Comparison of ENCODE assay signal across 15 mouse cellular contexts in the genomic region with DNA sequence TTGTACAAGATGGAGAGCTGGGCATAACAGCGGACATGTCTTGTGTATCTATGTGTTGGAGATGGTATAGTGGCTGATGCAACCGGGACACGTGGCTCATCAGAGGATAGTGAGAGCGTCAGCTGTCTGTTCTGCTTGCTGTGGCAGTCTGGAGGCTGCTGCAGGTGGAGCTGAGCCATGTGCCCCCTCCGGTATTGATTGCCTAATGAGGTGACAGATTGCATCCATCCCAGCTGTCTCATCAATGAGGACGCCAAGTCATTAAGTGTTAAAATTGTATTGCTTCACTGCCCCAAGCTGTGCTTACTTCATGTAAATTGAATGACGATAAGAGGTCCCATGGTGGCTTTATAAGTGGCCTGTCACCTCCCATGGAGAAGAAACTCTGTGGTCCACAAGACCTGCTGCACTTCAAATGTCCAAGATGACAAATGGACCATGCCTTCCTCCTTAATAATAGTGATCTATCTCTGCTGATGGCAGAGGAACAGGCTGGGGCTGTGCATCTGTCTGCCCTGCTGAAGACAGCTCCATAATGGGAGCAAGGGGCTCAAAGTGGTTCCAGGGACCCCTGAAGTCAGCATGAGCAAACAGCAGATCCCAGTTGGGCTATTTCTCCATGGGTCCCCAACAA. TPM values are rescaled to one million over a fixed set of nuclear protein-coding genes. Genes with fewer than 3 reads are reported as not detected.
DNase-seq lines count a peak whose midpoint lies in the region; ATAC-seq and TF ChIP-seq lines count a peak whose summit lies in the region.
"Had no signal": no experiment of that assay in that cellular context is flagged by ENCODE, and none has a peak within 500 bp of the region (broad histone marks: within the 10 kb centered on the region; RNA-seq: fewer than 3 reads in every experiment).

No protein-coding gene starts in this region.

- no peaks in the 10 kb centered on the region for H3K36me3 ChIP-seq in lung, postnatal 0 days (ENCODE audit: insufficient read depth, low read length)
- H3K36me3 ChIP-seq in neural tube, embryonic 14.5 days (ENCODE audit: control insufficient read depth, insufficient read depth, low read length), result no peaks in the 10 kb centered on the region
- H3K36me3 ChIP-seq: embryonic facial prominence, embryonic 12.5 days; kidney, embryonic 15.5 days; liver, embryonic 13.5 days had no signal

- peak; percentile 28; the same call in 1 of the 2 replicates for ATAC-seq in lung, postnatal 0 days
- ATAC-seq in neural tube, embryonic 14.5 days (ENCODE audit: low read depth), result peak; percentile 88
- no peak for ATAC-seq in erythroblast, adult 5-6 weeks (replicated peaks; ENCODE audit: low FRiP score, poor library complexity, severe bottlenecking)

- H3K9me3 ChIP-seq in lung, postnatal 0 days (ENCODE audit: low read length), result no peaks in the 10 kb centered on the region
- H3K9me3 ChIP-seq in neural tube, embryonic 14.5 days (ENCODE audit: control insufficient read depth, low read length), result no peaks in the 10 kb centered on the region
- H3K9me3 ChIP-seq: embryonic facial prominence, embryonic 12.5 days; kidney, embryonic 15.5 days; liver, embryonic 13.5 days had no signal

- no peaks in the 10 kb centered on the region for H3K27me3 ChIP-seq in lung, postnatal 0 days (replicated peaks; ENCODE audit: insufficient read depth, low read length)
- H3K27me3 ChIP-seq in neural tube, embryonic 14.5 days (ENCODE audit: control insufficient read depth, insufficient read depth, low read length), result no peaks in the 10 kb centered on the region
- H3K27me3 ChIP-seq: embryonic facial prominence, embryonic 12.5 days; kidney, embryonic 15.5 days; liver, embryonic 13.5 days had no signal

- no peak overlapping the region for H3K4me2 ChIP-seq in lung, postnatal 0 days (replicated peaks; ENCODE audit: low read depth, low read length)
- H3K4me2 ChIP-seq in neural tube, embryonic 14.5 days (ENCODE audit: low read depth, low read length), result no peak overlapping the region
- H3K4me2 ChIP-seq: embryonic facial prominence, embryonic 12.5 days; kidney, embryonic 15.5 days; liver, embryonic 13.5 days had no signal

- peak; percentile 10 for DNase-seq in lung, postnatal 0 days (ENCODE audit: low spot score)
- DNase-seq in lung, postnatal 25 days (ENCODE audit: low spot score), result no peak
- peak; percentile 16 for DNase-seq in gonadal fat pad, adult 2 months (ENCODE audit: low read depth)
- DNase-seq in layer of hippocampus, adult 8-10 months (ENCODE audit: low spot score in 2 of 2), result peak; percentile 59 to 61
- no peak for DNase-seq in spleen, adult 18-20 months
- DNase-seq: adrenal gland, postnatal 25 days; cerebellum, adult 2 months; heart, adult 2 months; heart, postnatal 36 days; liver, embryonic 13.5 days had no signal

- H3K4me1 ChIP-seq in lung, postnatal 0 days (ENCODE audit: insufficient read depth, low read depth, low read length), result no peaks in the 10 kb centered on the region
- H3K4me1 ChIP-seq in neural tube, embryonic 14.5 days (ENCODE audit: control insufficient read depth, insufficient read depth, low read length), result 0 out of 2 replicates have a peak, but pooled peaks cover 4% of the 10 kb centered on the region
- H3K4me1 ChIP-seq: embryonic facial prominence, embryonic 12.5 days; kidney, embryonic 15.5 days; liver, embryonic 13.5 days had no signal

- no peak for TF ChIP-seq CTCF in lung, postnatal 0 days (IDR thresholded peaks at IDR 0.05)

- no peak for TF ChIP-seq EP300 in lung, postnatal 0 days (IDR thresholded peaks at IDR 0.05)

- WGBS in lung, postnatal 0 days, result 57% methylated on average over 7 of the region's 7 CpGs
- 25% methylated on average over 7 of the region's 7 CpGs for WGBS in neural tube, embryonic 14.5 days

- H3K9ac ChIP-seq in lung, postnatal 0 days (replicated peaks; ENCODE audit: low read depth), result no peak overlapping the region
- no peak overlapping the region for H3K9ac ChIP-seq in neural tube, embryonic 14.5 days (replicated peaks; ENCODE audit: low read depth, low read length)
- H3K9ac ChIP-seq: embryonic facial prominence, embryonic 12.5 days; kidney, embryonic 15.5 days; liver, embryonic 13.5 days had no signal

- no peak overlapping the region for H3K27ac ChIP-seq in lung, postnatal 0 days (ENCODE audit: low read length)
- no peak overlapping the region for H3K27ac ChIP-seq in neural tube, embryonic 14.5 days (ENCODE audit: low read depth, low read length)
- H3K27ac ChIP-seq: embryonic facial prominence, embryonic 12.5 days; heart, adult 2 months; kidney, embryonic 15.5 days; liver, embryonic 13.5 days had no signal

- H3K4me3 ChIP-seq in lung, postnatal 0 days (ENCODE audit: low read depth, low read length), result no peak overlapping the region
- H3K4me3 ChIP-seq in neural tube, embryonic 14.5 days (ENCODE audit: low read depth, low read length), result no peak overlapping the region
- H3K4me3 ChIP-seq: embryonic facial prominence, embryonic 12.5 days; heart, adult 2 months; kidney, embryonic 15.5 days; liver, embryonic 13.5 days; megakaryocyte, embryonic 14.5 days had no signal

RNA-seq across cellular contexts. Expression of gene 2410004P03Rik, which starts 37.6 kb away (rescaled TPM):
- polyA plus RNA-seq in lung, postnatal 0 days (2015; fragmentation: Nextera tagmentation; extraction: Ambion mirVana), result 13.6 and 16.9 TPM in 2 replicates
- 1.8 and 2.9 TPM in 2 replicates for polyA plus RNA-seq in gonadal fat pad, adult 2 months (2012; rRNA removed)
- total RNA-seq in layer of hippocampus, adult 8-10 months (2022), result 1 to 10 TPM in 2 of 4 experiments, under 1 TPM in 2; 0.37 to 1.2 (median 1.0) TPM
- polyA plus RNA-seq in neural tube, embryonic 14.5 days (2014; fragmentation: Nextera tagmentation; extraction: Ambion mirVana), result 2.6 and 4.6 TPM in 2 replicates
- not detected in 2 replicates for total RNA-seq in erythroblast, adult 5-6 weeks (2015; ENCODE audit: low replicate concordance)
- not detected in 2 replicates for total RNA-seq in erythroblast, adult 5-6 weeks (2017; ENCODE audit: low replicate concordance)
- total RNA-seq: adrenal gland, postnatal 25 days had no signal

RNA-seq across cellular contexts. Expression of gene Pqlc3, which starts 48.9 kb away (rescaled TPM):
- polyA plus RNA-seq in lung, postnatal 0 days (2015; fragmentation: Nextera tagmentation; extraction: Ambion mirVana), result 10.6 and 11.5 TPM in 2 replicates
- polyA plus RNA-seq in gonadal fat pad, adult 2 months (2012; rRNA removed), result 36.9 and 54.2 TPM in 2 replicates
- 1 to 10 TPM; 1.5 to 3.0 (median 1.6) TPM for total RNA-seq in layer of hippocampus, adult 8-10 months (2022)
- polyA plus RNA-seq in neural tube, embryonic 14.5 days (2014; fragmentation: Nextera tagmentation; extraction: Ambion mirVana), result 1.5 and 2.0 TPM in 2 replicates
- total RNA-seq in erythroblast, adult 5-6 weeks (2015; ENCODE audit: low replicate concordance), result 18.0 and 34.0 TPM in 2 replicates
- total RNA-seq in erythroblast, adult 5-6 weeks (2017; ENCODE audit: low replicate concordance), result 9.5 and 20.1 TPM in 2 replicates

Comparison
In these comparisons a context has a peak if more than half of its experiments do, and no peak if none do; other contexts are left out.
1. DNase-seq: peak in lung, postnatal 0 days (single experiment), gonadal fat pad, adult 2 months (single experiment) and layer of hippocampus, adult 8-10 months (2 of 2); none in lung, postnatal 25 days (single experiment) and spleen, adult 18-20 months (0 of 2).